Mouse (Mus musculus) limb, embryonic 11.5 days (tissue): ENCODE data around the gene Map4k4. TPM values are rescaled to one million over a fixed set of nuclear protein-coding genes. Genes with fewer than 3 reads are reported as not detected.

ENCODE experiments used
- ATAC-seq: fragments of 200-750 bp; cut with Nextera tagmentation; 2 replicates; pipeline ENCODE4 v1.8.0; 2017; ENCODE audit warnings: low read depth; ENCODE audit not compliant: insufficient number of reproducible peaks, low FRiP score, low TSS enrichment
- DNase-seq: peaks from one replicate; pipeline ENCODE4 v3.0.0-alpha.2; 2015; ENCODE audit warnings: low spot score
- H3K27ac ChIP-seq: fragments of 300-500 bp; sonication (generic); replicated peaks from 2 replicates; pipeline ENCODE4 v1.5.1; 2014; ENCODE audit warnings: low read depth, mild to moderate bottlenecking, low read length
- H3K27me3 ChIP-seq: fragments of 300-500 bp; sonication (generic); 2 replicates; pipeline ENCODE4 v1.6.1; 2014; ENCODE audit warnings: mild to moderate bottlenecking, low read length, mixed read lengths; ENCODE audit not compliant: control insufficient read depth, insufficient read depth
- H3K36me3 ChIP-seq: fragments of 300-500 bp; sonication (generic); 2 replicates; pipeline ENCODE4 v1.6.1; 2014; ENCODE audit warnings: mild to moderate bottlenecking, low read length, moderate library complexity, mixed read lengths; ENCODE audit not compliant: control insufficient read depth, insufficient read depth
- H3K4me1 ChIP-seq: fragments of 300-500 bp; sonication (generic); 2 replicates; pipeline ENCODE4 v1.6.1; 2014; ENCODE audit warnings: low read length, mixed read lengths; ENCODE audit not compliant: control insufficient read depth, insufficient read depth
- H3K4me2 ChIP-seq: fragments of 300-500 bp; sonication (generic); 2 replicates; pipeline ENCODE4 v1.6.1; 2014; ENCODE audit warnings: low read depth, mild to moderate bottlenecking, moderate library complexity; ENCODE audit not compliant: severe bottlenecking
- H3K4me3 ChIP-seq: fragments of 300-500 bp; sonication (generic); 2 replicates; pipeline ENCODE4 v1.5.1; 2014; ENCODE audit warnings: low read depth, low read length
- H3K9ac ChIP-seq: fragments of 300-500 bp; sonication (generic); 2 replicates; pipeline ENCODE4 v1.6.1; 2014; ENCODE audit warnings: mild to moderate bottlenecking, low read length
- H3K9me3 ChIP-seq: fragments of 300-500 bp; sonication (generic); 2 replicates; pipeline ENCODE4 v1.6.1; 2016; ENCODE audit warnings: low read length; ENCODE audit not compliant: control insufficient read depth
- WGBS: fragments of 180-500 bp; shearing (Covaris S2); extraction: QIAGEN DNeasy Blood & Tissue Kit; methylation state at CpG from one replicate; pipeline ENCODE4 v1.1.7; 2014; 5-methylcytosine and 5-hydroxymethylcytosine counted together
- polyA plus RNA-seq: library from polyadenylated mRNA; unstranded; fragments of >200 nt; fragmentation: Nextera tagmentation; extraction: Ambion mirVana; gene quantifications from 2 replicates; pipeline ENCODE4 v1.2.1, GENCODE M21; 2014

The Map4k4 gene
- polyA plus RNA-seq, 1 experiment from 2014 or later: 38.0 TPM

GRCm38 (mm10) chr1:39978781-39979486 lies 78.2 kb downstream of the Map4k4 start:
- H3K9ac ChIP-seq: no peak overlapping the region
- DNase-seq (no peak), ATAC-seq (no peak)
- no peaks in the 10 kb centered on the region for H3K9me3 ChIP-seq
- H3K4me1 ChIP-seq: no peaks in the 10 kb centered on the region
- H3K27me3 ChIP-seq: no peaks in the 10 kb centered on the region
- no peak overlapping the region for H3K27ac ChIP-seq
- H3K4me3 ChIP-seq: no peak overlapping the region
- H3K4me2 ChIP-seq: no peak overlapping the region
- 93% methylated on average over 20 of the region's 20 CpGs for whole genome bisulfite sequencing
- H3K36me3 ChIP-seq: peaks cover 7% of the 10 kb centered on the region

GRCm38 (mm10) chr1:39980314-39981290 lies 79.9 kb downstream of the Map4k4 start:
- Histone ChIP-seq H3K4me1 (no peaks in the 10 kb centered on the region), H3K9ac (no peak overlapping the region), H3K4me3 (no peak overlapping the region), H3K36me3 (peaks cover 13% of the 10 kb centered on the region), H3K27ac (no peak overlapping the region), H3K27me3 (no peaks in the 10 kb centered on the region), H3K4me2 (no peak overlapping the region), H3K9me3 (no peaks in the 10 kb centered on the region)
- no peak for DNase-seq
- no peak for ATAC-seq
- 93% methylated on average over 15 of the region's 15 CpGs for WGBS

GRCm38 (mm10) chr1:39981970-39982369 lies 81.3 kb downstream of the Map4k4 start:
- H3K4me3 ChIP-seq: no peak overlapping the region
- no peak overlapping the region for H3K9ac ChIP-seq
- 78% methylated on average over 3 of the region's 3 CpGs for WGBS
- H3K27me3 ChIP-seq: no peaks in the 10 kb centered on the region
- ATAC-seq (no peak), DNase-seq (no peak)
- no peaks in the 10 kb centered on the region for H3K9me3 ChIP-seq
- no peak overlapping the region for H3K27ac ChIP-seq
- peaks cover 20% of the 10 kb centered on the region for H3K36me3 ChIP-seq
- H3K4me2 ChIP-seq: no peak overlapping the region
- H3K4me1 ChIP-seq: no peaks in the 10 kb centered on the region

- Histone ChIP-seq H3K4me3 (no peak overlapping the region), H3K27ac (no peak overlapping the region), H3K27me3 (no peaks in the 10 kb centered on the region), H3K9me3 (no peaks in the 10 kb centered on the region), H3K9ac (no peak overlapping the region), H3K4me1 (no peaks in the 10 kb centered on the region), H3K36me3 (peaks cover 17% of the 10 kb centered on the region), H3K4me2 (no peak overlapping the region)
- no peak for ATAC-seq
- no peak for DNase-seq
- 87% methylated on average over 13 of the region's 13 CpGs for WGBS
These were observed 82.2 kb downstream of the Map4k4 start for GRCm38 (mm10) chr1:39982727-39983487.

- Histone ChIP-seq H3K9me3 (no peaks in the 10 kb centered on the region), H3K27me3 (no peaks in the 10 kb centered on the region), H3K4me2 (no peak overlapping the region), H3K27ac (no peak overlapping the region), H3K4me1 (no peaks in the 10 kb centered on the region), H3K9ac (no peak overlapping the region), H3K4me3 (no peak overlapping the region), H3K36me3 (peaks cover 15% of the 10 kb centered on the region)
- DNase-seq: no peak
- no peak for ATAC-seq
- WGBS: 90% methylated on average over 9 of the region's 9 CpGs
These were observed 83.6 kb downstream of the Map4k4 start for GRCm38 (mm10) chr1:39984331-39984730.

GRCm38 (mm10) chr1:39986820-39987219 lies 86.1 kb downstream of the Map4k4 start:
- no peak overlapping the region for H3K27ac ChIP-seq
- H3K36me3 ChIP-seq: peaks cover 19% of the 10 kb centered on the region
- WGBS: 88% methylated on average over 9 of the region's 9 CpGs

GRCm38 (mm10) chr1:39988841-39989240 lies 88.1 kb downstream of the Map4k4 start:
- 88% methylated on average over 12 of the region's 12 CpGs for WGBS
- no peak for DNase-seq
- H3K36me3 ChIP-seq: peaks cover 19% of the 10 kb centered on the region

More at GRCm38 (mm10) chr1:39986820-39987219, 86.1 kb downstream of the Map4k4 start:
- ATAC-seq (no peak), DNase-seq (no peak)
- Histone ChIP-seq H3K4me3 (no peak overlapping the region), H3K9me3 (no peaks in the 10 kb centered on the region), H3K27me3 (no peaks in the 10 kb centered on the region), H3K4me2 (no peak overlapping the region), H3K4me1 (no peaks in the 10 kb centered on the region), H3K9ac (no peak overlapping the region)

GRCm38 (mm10) chr1:39990041-39990440 lies 89.3 kb downstream of the Map4k4 start:
- ATAC-seq (no peak), DNase-seq (no peak)
- Histone ChIP-seq H3K4me1 (no peaks in the 10 kb centered on the region), H3K9ac (no peak overlapping the region), H3K9me3 (no peaks in the 10 kb centered on the region), H3K27me3 (no peaks in the 10 kb centered on the region), H3K4me2 (no peak overlapping the region), H3K4me3 (no peak overlapping the region), H3K36me3 (peaks cover 20% of the 10 kb centered on the region), H3K27ac (no peak overlapping the region)
- 98% methylated on average over 9 of the region's 9 CpGs for WGBS

More at GRCm38 (mm10) chr1:39988841-39989240, 88.1 kb downstream of the Map4k4 start:
- Histone ChIP-seq H3K4me3 (no peak overlapping the region), H3K4me2 (no peak overlapping the region), H3K4me1 (no peaks in the 10 kb centered on the region), H3K9ac (no peak overlapping the region), H3K27ac (no peak overlapping the region), H3K9me3 (no peaks in the 10 kb centered on the region), H3K27me3 (no peaks in the 10 kb centered on the region)
- no peak for ATAC-seq
